In genomic region chr2:102259139-102259538, GRCm38 (mm10) we compare ENCODE assay signal across 9 mouse cellular contexts.
DNase-seq lines count a peak whose midpoint lies in the region; ATAC-seq lines count a peak whose summit lies in the region.
"Had no signal": no experiment of that assay in that cellular context is flagged by ENCODE, and none has a peak within 500 bp of the region (broad histone marks: within the 10 kb centered on the region; RNA-seq: fewer than 3 reads in every experiment).

No protein-coding gene starts in this region.

- DNase-seq in adrenal gland, adult 2 months: peak; percentile 54
- DNase-seq in adrenal gland, postnatal 4 days (ENCODE audit: low spot score in 2 of 2): no peak
- DNase-seq in embryo, embryonic 11 days: peak; percentile 52
- DNase-seq in kidney, adult 9 months: peak; percentile 19
- peak; percentile 66 for DNase-seq in midbrain, embryonic 14.5 days
- DNase-seq in left cerebral cortex, postnatal 36 days (ENCODE audit: low spot score in 2 of 2): no peak
- no peak for DNase-seq in c-Kit-positive CD71-positive TER-119-positive erythroid progenitor cells, embryonic 14.5 days (ENCODE audit: low spot score)

- ATAC-seq in heart, embryonic 14.5 days (ENCODE audit: insufficient number of reproducible peaks, insufficient read depth, low FRiP score, low read depth): no peak
- ATAC-seq in midbrain, embryonic 14.5 days (ENCODE audit: low FRiP score, low TSS enrichment): no peak

- no peak overlapping the region for H3K27ac ChIP-seq in heart, embryonic 14.5 days (replicated peaks in 1 of 2; ENCODE audit: control insufficient read depth in 1 of 2, insufficient read depth in 1 of 2, low read depth in 2 of 2, low read length in 2 of 2)
- H3K27ac ChIP-seq in midbrain, embryonic 14.5 days (replicated peaks; ENCODE audit: low read depth, low read length): peak overlapping the region; percentile 21; the same call in 1 of the 2 replicates

- H3K4me2 ChIP-seq in heart, embryonic 14.5 days (ENCODE audit: low read length): peak overlapping the region; percentile 34
- peak overlapping the region; percentile 31 for H3K4me2 ChIP-seq in midbrain, embryonic 14.5 days (ENCODE audit: low read length)

- H3K9me3 ChIP-seq in heart, embryonic 14.5 days (ENCODE audit: control insufficient read depth, low read length): no peaks in the 10 kb centered on the region
- no peaks in the 10 kb centered on the region for H3K9me3 ChIP-seq in midbrain, embryonic 14.5 days (ENCODE audit: control insufficient read depth, low read length)

- H3K9ac ChIP-seq in heart, embryonic 14.5 days (ENCODE audit: low read length): no peak overlapping the region
- peak overlapping the region; percentile 18; the same call in 1 of the 2 replicates for H3K9ac ChIP-seq in midbrain, embryonic 14.5 days (replicated peaks; ENCODE audit: low read length)

- H3K27me3 ChIP-seq in heart, embryonic 14.5 days (ENCODE audit: control insufficient read depth, insufficient read depth, low read length): peaks cover 29% of the 10 kb centered on the region
- H3K27me3 ChIP-seq in midbrain, embryonic 14.5 days (ENCODE audit: control insufficient read depth, insufficient read depth, low read length): no peaks in the 10 kb centered on the region

- no peaks in the 10 kb centered on the region for H3K36me3 ChIP-seq in heart, embryonic 14.5 days (ENCODE audit: control insufficient read depth, insufficient read depth, low read length)
- H3K36me3 ChIP-seq in midbrain, embryonic 14.5 days (ENCODE audit: control insufficient read depth, insufficient read depth, low read length): no peaks in the 10 kb centered on the region

- intact Hi-C loops in left cerebral cortex, postnatal 36 days (cut with DNase I): no loop called here

- WGBS in heart, embryonic 14.5 days: 14% methylated on average over 13 of the region's 13 CpGs
- WGBS in midbrain, embryonic 14.5 days: 16% methylated on average over 13 of the region's 13 CpGs

- peak overlapping the region in 1 of 2 experiments; percentile 10; a peak in 1 of 4 replicates for H3K4me3 ChIP-seq in heart, embryonic 14.5 days (ENCODE audit: control insufficient read depth in 1 of 2, insufficient read depth in 1 of 2, low read depth in 1 of 2, low read length in 2 of 2)
- H3K4me3 ChIP-seq in midbrain, embryonic 14.5 days (replicated peaks; ENCODE audit: low read depth, low read length): no peak overlapping the region
- H3K4me3 ChIP-seq: erythroblast, embryonic 14.5 days had no signal

- H3K4me1 ChIP-seq in heart, embryonic 14.5 days (ENCODE audit: control insufficient read depth in 2 of 2, insufficient read depth in 2 of 2, low read length in 2 of 2): peaks cover 4 to 5% of the 10 kb centered on the region in 2 experiments; a peak in 2 of 4 replicates
- peaks cover 17% of the 10 kb centered on the region for H3K4me1 ChIP-seq in midbrain, embryonic 14.5 days (ENCODE audit: control insufficient read depth, insufficient read depth, low read length)

Comparison
In these comparisons a context has a peak if more than half of its experiments do, and no peak if none do; other contexts are left out.
1. DNase-seq: peak in adrenal gland, adult 2 months (single experiment), embryo, embryonic 11 days (single experiment), kidney, adult 9 months (single experiment) and midbrain, embryonic 14.5 days (single experiment); none in adrenal gland, postnatal 4 days (0 of 2), left cerebral cortex, postnatal 36 days (0 of 2) and c-Kit-positive CD71-positive TER-119-positive erythroid progenitor cells, embryonic 14.5 days (single experiment).